8 mouse cellular contexts compared by ENCODE assay signal in the genomic region with DNA sequence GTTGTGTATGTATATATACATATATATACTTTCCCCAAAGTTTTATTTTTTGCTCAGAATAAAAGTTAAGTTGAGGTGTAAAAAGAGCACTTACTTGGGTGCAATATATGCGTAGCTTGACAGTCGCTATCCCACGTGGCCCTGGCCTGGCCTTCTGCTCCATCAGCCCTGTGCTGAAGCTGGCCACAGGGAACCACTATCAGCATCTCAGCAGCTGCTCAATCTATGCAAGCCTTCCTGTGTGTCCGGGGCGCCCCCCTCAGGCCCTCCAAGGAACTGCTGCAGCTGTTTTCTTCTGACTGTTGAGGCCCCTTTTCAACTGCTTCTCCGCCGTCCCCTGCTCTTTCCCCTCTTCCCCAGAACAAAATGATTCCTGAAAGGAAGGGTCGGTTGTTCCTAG. TPM values are rescaled to one million over a fixed set of nuclear protein-coding genes. Genes with fewer than 3 reads are reported as not detected.
A peak's percentile ranks its signal among the peaks of the same experiment; 100 is the strongest.
DNase-seq lines count a peak whose midpoint lies in the region; ATAC-seq lines count a peak whose summit lies in the region.
"Had no signal": no experiment of that assay in that cellular context is flagged by ENCODE, and none has a peak within 500 bp of the region (broad histone marks: within the 10 kb centered on the region; RNA-seq: fewer than 3 reads in every experiment).

No protein-coding gene starts in this region.

- 0 out of 2 replicates have a peak, but pooled peaks cover 2% of the 10 kb centered on the region for H3K36me3 ChIP-seq in midbrain, embryonic 11.5 days (ENCODE audit: control insufficient read depth, insufficient read depth, low read length)

- 4% methylated on average over 8 of the region's 8 CpGs for WGBS in midbrain, embryonic 11.5 days

- H3K27ac ChIP-seq in midbrain, embryonic 11.5 days (ENCODE audit: low read depth, low read length), result no peak overlapping the region

- H3K4me2 ChIP-seq in midbrain, embryonic 11.5 days, result no peak overlapping the region

- H3K9me3 ChIP-seq in midbrain, embryonic 11.5 days (ENCODE audit: control insufficient read depth, low read length), result no peaks in the 10 kb centered on the region

- DNase-seq in MEL-GATA-1-ER (ENCODE audit: extremely low read depth, low read depth), result peak; percentile 77
- DNase-seq in brain, adult 2 months (ENCODE audit: low read depth, low spot score), result peak; percentile 89
- peak; percentile 65 to 93 for DNase-seq in left cerebral cortex, adult 9 months (ENCODE audit: low spot score in 2 of 2)
- peak; percentile 99 for DNase-seq in midbrain, embryonic 11.5 days (ENCODE audit: low spot score, missing footprints)
- peak; percentile 46 for DNase-seq in skeletal muscle tissue, adult 2 months (ENCODE audit: low read depth, low spot score)

- no peak overlapping the region for H3K4me3 ChIP-seq in midbrain, embryonic 11.5 days (ENCODE audit: low read depth, low read length)

- peak; percentile 56 for ATAC-seq in erythroid progenitor cell, adult 5-6 weeks (replicated peaks; ENCODE audit: low FRiP score, poor library complexity, severe bottlenecking)
- ATAC-seq in hematopoietic stem cell, adult 5-6 weeks (replicated peaks in 1 of 2; ENCODE audit: insufficient read depth in 1 of 2, low FRiP score in 2 of 2, low TSS enrichment in 1 of 2, low read depth in 1 of 2, poor library complexity in 2 of 2, severe bottlenecking in 2 of 2), result peak; percentile 56 to 67
- ATAC-seq in midbrain, embryonic 11.5 days (ENCODE audit: low FRiP score), result no peak

- H3K4me1 ChIP-seq in midbrain, embryonic 11.5 days (ENCODE audit: control insufficient read depth, insufficient read depth, low read length), result peaks cover 14% of the 10 kb centered on the region

- H3K9ac ChIP-seq in midbrain, embryonic 11.5 days (ENCODE audit: low read length), result no peak overlapping the region

- no peaks in the 10 kb centered on the region for H3K27me3 ChIP-seq in midbrain, embryonic 11.5 days (ENCODE audit: control insufficient read depth, insufficient read depth, low read length)

RNA-seq across cellular contexts. Expression of a gene that starts 2.9 kb away (rescaled TPM):
- 4.2 and 46.1 TPM in 2 replicates for total RNA-seq in erythroid progenitor cell, adult 5-6 weeks (2015; ENCODE audit: low replicate concordance)
- total RNA-seq in erythroid progenitor cell, adult 5-6 weeks (2017; ENCODE audit: low replicate concordance), result 13.9 and 19.4 TPM in 2 replicates
- total RNA-seq in hematopoietic stem cell, adult 5-6 weeks (2017), result 37.7 and 54.7 TPM in 2 replicates
- polyA plus RNA-seq in midbrain, embryonic 11.5 days (2014; fragmentation: Nextera tagmentation; extraction: Ambion mirVana), result 43.0 and 47.9 TPM in 2 replicates

RNA-seq across cellular contexts. Expression of a gene that starts 3.4 kb away (rescaled TPM):
- 2.9 and 4.2 TPM in 2 replicates for total RNA-seq in erythroid progenitor cell, adult 5-6 weeks (2015; ENCODE audit: low replicate concordance)
- 1.2 TPM in 1 of 2 replicates, not detected in the other for total RNA-seq in erythroid progenitor cell, adult 5-6 weeks (2017; ENCODE audit: low replicate concordance)
- 6.4 and 7.6 TPM in 2 replicates for total RNA-seq in hematopoietic stem cell, adult 5-6 weeks (2017)
- polyA plus RNA-seq in midbrain, embryonic 11.5 days (2014; fragmentation: Nextera tagmentation; extraction: Ambion mirVana), result 52.7 and 60.0 TPM in 2 replicates

RNA-seq across cellular contexts. Expression of a gene that starts 14.4 kb away (rescaled TPM):
- not detected in 2 replicates for total RNA-seq in erythroid progenitor cell, adult 5-6 weeks (2015; ENCODE audit: low replicate concordance)
- total RNA-seq in erythroid progenitor cell, adult 5-6 weeks (2017; ENCODE audit: low replicate concordance), result not detected in 2 replicates
- total RNA-seq in hematopoietic stem cell, adult 5-6 weeks (2017), result not detected in 2 replicates
- 10.2 and 11.5 TPM in 2 replicates for polyA plus RNA-seq in midbrain, embryonic 11.5 days (2014; fragmentation: Nextera tagmentation; extraction: Ambion mirVana)

RNA-seq across cellular contexts. Expression of a gene that starts 33.1 kb away (rescaled TPM):
- total RNA-seq in erythroid progenitor cell, adult 5-6 weeks (2015; ENCODE audit: low replicate concordance), result not detected in 2 replicates
- total RNA-seq in erythroid progenitor cell, adult 5-6 weeks (2017; ENCODE audit: low replicate concordance), result 0.13 TPM in 1 of 2 replicates, not detected in the other
- not detected in 2 replicates for total RNA-seq in hematopoietic stem cell, adult 5-6 weeks (2017)
- 4.6 and 4.7 TPM in 2 replicates for polyA plus RNA-seq in midbrain, embryonic 11.5 days (2014; fragmentation: Nextera tagmentation; extraction: Ambion mirVana)
- polyA plus RNA-seq: lung, embryonic 16.5 days had no signal

RNA-seq across cellular contexts. Expression of a gene that starts 45.7 kb away (rescaled TPM):
- total RNA-seq in erythroid progenitor cell, adult 5-6 weeks (2015; ENCODE audit: low replicate concordance), result 8.6 and 21.4 TPM in 2 replicates
- total RNA-seq in erythroid progenitor cell, adult 5-6 weeks (2017; ENCODE audit: low replicate concordance), result 7.0 and 25.2 TPM in 2 replicates
- 24.5 and 35.9 TPM in 2 replicates for total RNA-seq in hematopoietic stem cell, adult 5-6 weeks (2017)
- polyA plus RNA-seq in midbrain, embryonic 11.5 days (2014; fragmentation: Nextera tagmentation; extraction: Ambion mirVana), result 12.9 and 16.7 TPM in 2 replicates

Comparison
In these comparisons a context has a peak if more than half of its experiments do, and no peak if none do; other contexts are left out.
1. DNase-seq: peak in every context shown above with its lines; median percentile 99 in midbrain, embryonic 11.5 days; 89 in brain, adult 2 months; 79 in left cerebral cortex, adult 9 months; 77 in MEL-GATA-1-ER; 46 in skeletal muscle tissue, adult 2 months.